Mouse (Mus musculus): ENCODE measurements around the gene Galr3. TPM values are rescaled to one million over a fixed set of nuclear protein-coding genes. Genes with fewer than 3 reads are reported as not detected.

Galr3 gene
- polyA plus RNA-seq, 1 experiment from 2014 or later, result not detected

DNA sequence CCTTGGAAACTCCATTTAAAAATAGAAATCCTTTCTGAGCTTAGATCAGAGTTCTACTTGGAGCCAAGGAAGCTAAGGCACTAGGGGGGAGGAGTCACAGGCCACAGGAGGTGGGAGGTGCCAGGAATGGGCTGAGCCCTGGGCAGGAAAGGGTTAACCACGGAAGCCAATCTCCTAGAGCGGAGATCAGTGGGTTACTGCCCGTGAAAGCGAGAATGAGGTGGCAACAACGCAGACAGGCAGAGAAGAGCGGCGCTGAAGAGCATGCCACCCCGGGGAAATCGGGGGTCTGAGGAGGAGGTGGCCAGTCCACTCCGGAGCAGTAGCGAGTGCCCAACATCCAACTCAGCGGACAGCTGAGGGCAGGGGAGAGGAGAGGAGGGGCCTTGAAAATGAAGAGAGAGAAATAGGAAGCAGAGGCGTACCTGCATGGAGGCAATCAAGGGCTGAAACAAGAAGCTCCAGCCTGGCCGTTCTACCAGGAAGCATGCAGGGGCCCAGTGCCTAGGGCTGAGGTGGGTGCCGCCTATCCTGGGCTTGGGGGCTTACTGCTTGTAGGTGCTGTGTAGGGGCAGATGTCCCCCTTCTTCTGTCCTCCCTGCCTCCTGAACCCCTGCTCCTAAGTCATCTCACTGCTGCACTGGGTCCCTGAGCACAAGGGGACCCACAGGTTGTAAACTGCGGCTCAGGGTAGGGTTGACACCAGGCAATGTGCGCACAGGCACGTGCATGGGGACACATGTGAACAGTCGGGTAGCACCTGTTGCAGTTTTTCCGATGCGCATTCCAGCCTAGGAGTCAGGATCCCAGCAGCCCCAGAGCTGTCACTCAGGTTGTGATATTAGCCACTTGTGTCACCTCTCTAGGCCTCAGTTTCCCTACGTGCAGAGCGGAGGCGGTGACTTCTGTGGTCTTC is 926 bp upstream of the Galr3 start:
- Histone ChIP-seq H3K36me3 (ENCODE audit: control insufficient read depth, insufficient read depth, low read length) (no peaks in the 10 kb centered on the region), H3K4me2 (peak overlapping the region; percentile 58), H3K27ac (ENCODE audit: low read depth, low read length) (no peak overlapping the region), H3K9me3 (replicated peaks; ENCODE audit: control insufficient read depth, low read length) (no peaks in the 10 kb centered on the region), H3K4me3 (ENCODE audit: low read depth, low read length) (peak overlapping the region; percentile 28), H3K4me1 (ENCODE audit: control insufficient read depth, insufficient read depth, low read length) (peaks cover 17% of the 10 kb centered on the region), H3K9ac (ENCODE audit: low read depth, low read length) (no peak overlapping the region), H3K27me3 (ENCODE audit: control insufficient read depth, insufficient read depth, low read length) (peaks cover 62% of the 10 kb centered on the region)
- WGBS (ENCODE audit: insufficient replicate concordance), result 19% methylated on average over 24 of the region's 24 CpGs
- ATAC-seq (replicated peaks; ENCODE audit: insufficient number of reproducible peaks, low FRiP score, low TSS enrichment), result no peak

DNA sequence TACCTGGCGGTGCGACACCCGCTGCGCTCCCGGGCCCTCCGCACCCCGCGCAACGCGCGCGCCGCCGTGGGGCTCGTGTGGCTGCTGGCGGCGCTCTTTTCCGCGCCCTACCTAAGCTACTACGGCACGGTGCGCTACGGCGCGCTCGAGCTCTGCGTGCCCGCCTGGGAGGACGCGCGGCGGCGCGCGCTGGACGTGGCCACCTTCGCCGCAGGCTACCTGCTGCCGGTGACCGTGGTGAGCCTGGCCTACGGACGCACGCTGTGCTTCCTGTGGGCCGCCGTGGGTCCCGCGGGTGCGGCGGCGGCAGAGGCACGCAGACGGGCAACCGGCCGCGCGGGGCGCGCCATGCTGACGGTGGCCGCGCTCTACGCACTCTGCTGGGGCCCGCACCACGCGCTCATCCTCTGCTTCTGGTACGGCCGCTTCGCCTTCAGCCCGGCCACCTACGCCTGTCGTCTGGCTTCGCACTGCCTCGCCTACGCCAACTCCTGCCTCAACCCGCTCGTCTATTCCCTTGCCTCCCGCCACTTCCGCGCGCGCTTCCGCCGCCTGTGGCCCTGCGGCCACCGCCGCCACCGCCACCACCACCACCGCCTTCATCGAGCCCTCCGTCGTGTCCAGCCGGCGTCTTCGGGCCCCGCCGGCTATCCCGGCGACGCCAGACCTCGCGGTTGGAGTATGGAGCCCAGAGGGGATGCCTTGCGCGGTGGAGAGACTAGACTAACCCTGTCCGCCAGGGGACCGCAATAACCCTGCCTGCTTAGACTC is 1.2 kb downstream of the Galr3 start:
- H3K9ac ChIP-seq (ENCODE audit: low read depth, low read length), result peak overlapping the region; percentile 58
- peak overlapping the region; percentile 96 for H3K4me2 ChIP-seq
- H3K4me1 ChIP-seq (ENCODE audit: control insufficient read depth, insufficient read depth, low read length), result peaks cover 16% of the 10 kb centered on the region
- no peaks in the 10 kb centered on the region for H3K9me3 ChIP-seq (replicated peaks; ENCODE audit: control insufficient read depth, low read length)
- no peaks in the 10 kb centered on the region for H3K36me3 ChIP-seq (ENCODE audit: control insufficient read depth, insufficient read depth, low read length)
- H3K27me3 ChIP-seq (ENCODE audit: control insufficient read depth, insufficient read depth, low read length), result peaks cover 62% of the 10 kb centered on the region
- under 1% methylated on average over 98 of the region's 105 CpGs for WGBS (ENCODE audit: insufficient replicate concordance)
- ATAC-seq (replicated peaks; ENCODE audit: insufficient number of reproducible peaks, low FRiP score, low TSS enrichment), result no peak
- H3K4me3 ChIP-seq (ENCODE audit: low read depth, low read length), result peak overlapping the region; percentile 58
- no peak overlapping the region for H3K27ac ChIP-seq (ENCODE audit: low read depth, low read length)

DNA sequence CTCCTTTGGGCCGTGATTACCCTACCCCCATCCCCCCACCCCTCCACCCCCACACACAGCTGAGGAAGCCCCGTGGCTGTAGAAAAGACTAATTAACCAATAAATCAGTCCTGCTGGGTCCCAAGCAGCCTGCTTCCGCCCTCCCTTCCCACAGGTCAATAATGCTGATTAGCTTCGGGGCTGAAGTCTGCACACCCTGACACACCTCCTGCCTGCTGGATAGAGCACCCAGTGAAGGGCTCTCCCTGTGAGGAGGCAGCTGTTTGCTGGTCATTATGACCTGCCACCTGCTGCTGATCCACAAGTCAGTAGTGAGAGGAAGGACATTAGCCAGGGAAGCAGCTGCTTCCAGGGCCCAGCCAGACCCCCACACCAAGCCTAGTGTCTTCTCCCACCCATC is 3.2 kb downstream of the Galr3 start:
- no peak overlapping the region for H3K9ac ChIP-seq (ENCODE audit: low read depth, low read length)
- peaks cover 50% of the 10 kb centered on the region for H3K27me3 ChIP-seq (ENCODE audit: control insufficient read depth, insufficient read depth, low read length)
- peaks cover 14% of the 10 kb centered on the region for H3K4me1 ChIP-seq (ENCODE audit: control insufficient read depth, insufficient read depth, low read length)
- 23% methylated on average over 4 of the region's 4 CpGs for WGBS (ENCODE audit: insufficient replicate concordance)
- H3K4me2 ChIP-seq, result no peak overlapping the region
- H3K27ac ChIP-seq (ENCODE audit: low read depth, low read length), result no peak overlapping the region
- no peak for ATAC-seq (replicated peaks; ENCODE audit: insufficient number of reproducible peaks, low FRiP score, low TSS enrichment)
- H3K36me3 ChIP-seq (ENCODE audit: control insufficient read depth, insufficient read depth, low read length), result no peaks in the 10 kb centered on the region
- H3K9me3 ChIP-seq (replicated peaks; ENCODE audit: control insufficient read depth, low read length), result no peaks in the 10 kb centered on the region
- H3K4me3 ChIP-seq (ENCODE audit: low read depth, low read length), result no peak overlapping the region

DNA sequence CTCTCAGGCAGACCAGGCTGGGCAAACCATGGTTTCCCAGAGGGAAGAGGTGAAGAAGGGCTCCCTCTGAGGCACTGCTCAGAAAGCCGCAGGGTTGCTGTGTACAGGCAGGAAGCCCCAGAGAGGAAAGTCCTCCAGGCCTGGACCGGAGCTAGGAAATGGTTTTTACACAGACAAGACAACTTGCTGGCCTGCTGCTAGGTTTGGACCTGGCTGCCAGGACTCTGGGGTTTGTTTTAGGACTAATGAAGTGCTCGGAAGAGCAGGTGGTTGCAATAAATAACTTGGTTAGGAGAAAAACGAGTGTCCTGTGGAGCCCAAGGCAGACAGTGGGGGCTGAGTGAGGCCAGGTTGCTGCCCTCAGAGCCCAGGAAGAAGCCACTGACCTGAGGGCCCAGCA is 6.5 kb downstream of the Galr3 start:
- no peak overlapping the region for H3K4me3 ChIP-seq (ENCODE audit: low read depth, low read length)
- H3K36me3 ChIP-seq (ENCODE audit: control insufficient read depth, insufficient read depth, low read length), result no peaks in the 10 kb centered on the region
- H3K9ac ChIP-seq (ENCODE audit: low read depth, low read length), result no peak overlapping the region
- ATAC-seq (replicated peaks; ENCODE audit: insufficient number of reproducible peaks, low FRiP score, low TSS enrichment), result no peak
- no peaks in the 10 kb centered on the region for H3K9me3 ChIP-seq (replicated peaks; ENCODE audit: control insufficient read depth, low read length)
- H3K27me3 ChIP-seq (ENCODE audit: control insufficient read depth, insufficient read depth, low read length), result peaks cover 17% of the 10 kb centered on the region
- no peak overlapping the region for H3K27ac ChIP-seq (ENCODE audit: low read depth, low read length)
- no peak overlapping the region for H3K4me2 ChIP-seq
- H3K4me1 ChIP-seq (ENCODE audit: control insufficient read depth, insufficient read depth, low read length), result peaks cover 1% of the 10 kb centered on the region
- WGBS (ENCODE audit: insufficient replicate concordance), result 80% methylated on average over 4 of the region's 4 CpGs

DNA sequence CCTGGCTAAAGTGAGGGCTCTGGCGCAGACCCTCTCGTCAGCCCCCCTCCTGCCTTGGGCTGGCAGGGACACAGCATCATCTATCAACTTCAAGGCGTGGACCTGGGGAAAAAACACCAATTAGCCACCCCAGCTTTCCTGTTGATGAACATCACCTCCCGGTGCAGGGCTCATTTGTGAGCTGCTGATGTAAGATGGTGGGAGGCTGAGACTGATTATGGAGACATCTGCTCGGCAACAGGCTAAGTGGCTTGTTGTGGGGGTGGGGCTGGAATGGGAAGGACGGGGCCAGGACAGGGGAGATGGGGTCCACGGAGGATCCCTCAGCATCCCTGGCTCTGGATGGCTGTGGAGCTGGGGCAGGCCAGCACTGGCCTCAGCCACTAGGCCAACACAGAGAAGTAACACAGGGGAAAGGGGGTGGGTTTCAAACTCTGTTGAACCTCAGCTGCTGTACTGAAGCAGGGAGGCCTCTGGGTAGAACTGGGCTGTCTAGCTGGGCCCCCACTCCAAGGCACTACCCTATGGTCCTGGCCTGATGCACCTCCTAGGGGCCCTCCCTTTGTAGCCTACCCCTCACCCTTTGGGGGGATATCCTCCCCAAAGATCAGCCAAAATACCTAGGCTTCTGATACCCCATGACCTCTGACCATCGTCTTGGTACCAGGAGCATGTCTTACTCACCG is 8.6 kb downstream of the Galr3 start:
- peaks cover 15% of the 10 kb centered on the region for H3K36me3 ChIP-seq (ENCODE audit: control insufficient read depth, insufficient read depth, low read length)
- 58% methylated on average over 9 of the region's 9 CpGs for WGBS (ENCODE audit: insufficient replicate concordance)

DNA sequence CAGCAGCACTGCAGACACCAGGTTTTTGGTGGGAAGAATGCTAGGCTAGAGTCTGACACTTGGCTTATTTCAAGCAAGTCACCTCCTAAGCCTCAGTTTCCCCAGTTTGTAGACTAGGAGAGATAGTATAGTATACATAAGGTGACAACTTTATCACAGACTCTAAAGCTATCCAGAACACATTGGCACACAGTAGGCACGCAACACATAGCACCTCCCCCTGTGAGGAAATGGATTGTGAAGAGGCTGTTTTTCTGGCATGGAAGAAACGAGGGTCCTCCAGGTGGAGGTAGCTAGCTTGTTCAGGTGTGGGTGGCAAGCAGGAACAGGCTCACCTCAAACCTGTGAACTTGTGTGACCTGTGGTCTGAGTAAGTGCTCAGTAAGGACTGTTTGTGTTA is 9.3 kb downstream of the Galr3 start:
- Histone ChIP-seq H3K27me3 (ENCODE audit: control insufficient read depth, insufficient read depth, low read length) (no peaks in the 10 kb centered on the region), H3K27ac (ENCODE audit: low read depth, low read length) (no peak overlapping the region), H3K4me1 (ENCODE audit: control insufficient read depth, insufficient read depth, low read length) (no peaks in the 10 kb centered on the region), H3K4me2 (no peak overlapping the region), H3K36me3 (ENCODE audit: control insufficient read depth, insufficient read depth, low read length) (peaks cover 22% of the 10 kb centered on the region), H3K4me3 (ENCODE audit: low read depth, low read length) (no peak overlapping the region), H3K9me3 (replicated peaks; ENCODE audit: control insufficient read depth, low read length) (no peaks in the 10 kb centered on the region), H3K9ac (ENCODE audit: low read depth, low read length) (no peak overlapping the region)
- WGBS (ENCODE audit: insufficient replicate concordance), result 76% methylated on average over 2 of the region's 2 CpGs
- ATAC-seq (replicated peaks; ENCODE audit: insufficient number of reproducible peaks, low FRiP score, low TSS enrichment), result no peak

More for the DNA sequence above, 8.6 kb downstream of the Galr3 start:
- H3K4me2 ChIP-seq, result no peak overlapping the region
- H3K27ac ChIP-seq (ENCODE audit: low read depth, low read length), result no peak overlapping the region
- no peak overlapping the region for H3K4me3 ChIP-seq (ENCODE audit: low read depth, low read length)
- H3K9ac ChIP-seq (ENCODE audit: low read depth, low read length), result no peak overlapping the region
- peaks cover 3% of the 10 kb centered on the region; the same call in 1 of the 2 replicates for H3K27me3 ChIP-seq (ENCODE audit: control insufficient read depth, insufficient read depth, low read length)
- no peaks in the 10 kb centered on the region for H3K9me3 ChIP-seq (replicated peaks; ENCODE audit: control insufficient read depth, low read length)
- ATAC-seq (replicated peaks; ENCODE audit: insufficient number of reproducible peaks, low FRiP score, low TSS enrichment), result 0 out of 2 replicates have a peak, but pooled peaks have one; percentile 36
- no peaks in the 10 kb centered on the region for H3K4me1 ChIP-seq (ENCODE audit: control insufficient read depth, insufficient read depth, low read length)

DNA sequence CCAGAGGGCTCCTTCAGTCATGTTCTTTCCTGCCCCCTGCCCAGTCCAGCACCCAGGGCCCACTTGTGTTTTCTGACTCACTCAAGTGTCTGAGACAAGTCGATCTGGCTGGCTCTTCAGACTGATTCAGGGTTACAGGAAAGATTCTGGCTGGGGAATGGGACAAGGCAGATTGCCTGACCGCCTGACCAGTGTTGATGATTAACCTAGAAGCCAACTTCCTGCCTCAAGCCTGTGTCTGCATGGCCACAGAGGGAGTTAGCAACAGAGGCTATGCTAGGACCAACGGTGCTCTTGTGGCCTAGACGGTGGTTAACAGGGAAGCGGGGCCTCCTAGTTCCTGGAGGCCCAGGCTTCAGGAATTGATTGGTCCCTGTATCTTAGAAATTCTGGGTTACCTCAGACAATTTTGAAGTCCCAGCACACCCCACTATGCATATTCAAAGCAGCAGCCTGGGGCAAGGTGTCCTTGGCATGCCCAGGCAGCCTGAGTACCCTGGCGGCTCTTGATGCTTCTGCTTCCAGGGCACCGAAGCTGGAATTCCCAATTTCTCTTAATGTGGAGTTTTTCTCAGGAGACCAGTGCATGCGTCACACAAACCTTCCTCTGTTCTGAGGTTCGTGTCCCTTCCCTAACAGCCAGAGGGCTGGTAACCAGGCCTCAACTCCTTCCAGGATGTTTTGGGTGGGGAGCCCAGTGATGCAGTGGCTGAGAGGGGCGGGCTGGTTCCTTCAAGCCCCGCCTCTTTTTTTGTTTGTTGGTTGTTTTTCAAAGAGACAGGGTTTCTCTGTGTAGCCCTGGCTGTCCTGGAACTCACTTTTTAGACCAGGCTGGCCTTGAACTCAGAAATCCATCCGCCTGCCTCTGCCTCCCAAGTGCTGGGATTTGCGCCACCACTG is 10.0 kb downstream of the Galr3 start:
- 65% methylated on average over 13 of the region's 13 CpGs for WGBS (ENCODE audit: insufficient replicate concordance)
- peaks cover 29% of the 10 kb centered on the region for H3K36me3 ChIP-seq (ENCODE audit: control insufficient read depth, insufficient read depth, low read length)

More for the DNA sequence above, 10.0 kb downstream of the Galr3 start:
- Histone ChIP-seq H3K4me1 (ENCODE audit: control insufficient read depth, insufficient read depth, low read length) (no peaks in the 10 kb centered on the region), H3K9ac (ENCODE audit: low read depth, low read length) (no peak overlapping the region), H3K4me2 (no peak overlapping the region), H3K27ac (ENCODE audit: low read depth, low read length) (no peak overlapping the region), H3K27me3 (ENCODE audit: control insufficient read depth, insufficient read depth, low read length) (no peaks in the 10 kb centered on the region), H3K4me3 (ENCODE audit: low read depth, low read length) (no peak overlapping the region), H3K9me3 (replicated peaks; ENCODE audit: control insufficient read depth, low read length) (no peaks in the 10 kb centered on the region)
- no peak for ATAC-seq (replicated peaks; ENCODE audit: insufficient number of reproducible peaks, low FRiP score, low TSS enrichment)
